Comparison of ENCODE assay signal across 8 mouse cellular contexts in the genomic region with DNA sequence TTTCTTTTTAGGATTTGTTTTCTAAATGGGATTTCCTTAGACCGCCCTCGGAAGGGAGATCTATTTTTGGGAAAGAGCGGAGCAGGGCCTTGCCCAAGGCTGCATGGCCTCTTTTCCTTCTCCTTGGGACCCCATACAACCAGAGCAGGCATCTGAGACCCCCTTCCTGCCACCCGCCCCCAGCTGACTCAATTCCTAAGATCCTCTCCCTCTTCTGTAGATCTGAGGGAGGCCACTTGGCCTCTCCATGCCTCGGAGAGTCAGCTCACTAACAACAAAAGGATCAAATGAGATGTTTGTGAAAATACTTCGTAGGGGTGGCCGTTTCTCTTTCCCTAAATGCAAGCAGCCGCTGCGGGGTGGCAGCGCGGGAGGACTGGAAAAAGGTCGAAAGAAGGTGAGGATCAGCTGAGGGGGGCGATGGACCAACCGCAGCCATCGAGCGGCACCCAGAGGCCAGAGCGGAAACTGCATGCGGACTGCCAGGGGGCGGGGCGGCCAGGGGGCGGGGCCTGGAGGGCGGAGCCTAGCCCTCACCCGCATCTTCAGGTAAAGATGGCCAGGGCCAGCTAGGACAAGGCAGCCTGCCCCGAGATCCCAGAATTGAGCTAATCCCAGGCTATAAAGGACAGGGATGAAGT. TPM values are rescaled to one million over a fixed set of nuclear protein-coding genes. Genes with fewer than 3 reads are reported as not detected.
A peak's percentile ranks its signal among the peaks of the same experiment; 100 is the strongest.
DNase-seq lines count a peak whose midpoint lies in the region; ATAC-seq and TF ChIP-seq lines count a peak whose summit lies in the region.

No protein-coding gene starts in this region.

- H3K27me3 ChIP-seq in ES-Bruce4 (ENCODE audit: control insufficient read depth, insufficient read depth, low read length, poor library complexity, severe bottlenecking), result no peaks in the 10 kb centered on the region
- H3K27me3 ChIP-seq in forebrain, embryonic 10.5 days (ENCODE audit: poor library complexity, severe bottlenecking), result peaks cover 42% of the 10 kb centered on the region
- 0 out of 2 replicates have a peak, but pooled peaks cover 2% of the 10 kb centered on the region for H3K27me3 ChIP-seq in heart, embryonic 16.5 days (ENCODE audit: control insufficient read depth, insufficient read depth, low read length)
- H3K27me3 ChIP-seq in lung, embryonic 15.5 days, result no peaks in the 10 kb centered on the region
- H3K27me3 ChIP-seq in thymus, adult 2 months (ENCODE audit: control insufficient read depth, insufficient read depth, low read length), result no peaks in the 10 kb centered on the region

- H3K9ac ChIP-seq in ES-Bruce4 (ENCODE audit: low read depth, poor library complexity, severe bottlenecking), result peak overlapping the region; percentile 37; the same call in 1 of the 2 replicates
- H3K9ac ChIP-seq in heart, embryonic 16.5 days (ENCODE audit: low read length), result peak overlapping the region; percentile 50; the same call in 1 of the 2 replicates
- H3K9ac ChIP-seq in lung, embryonic 15.5 days, result no peak overlapping the region

- peak overlapping the region; percentile 61 for H3K4me2 ChIP-seq in heart, embryonic 16.5 days (ENCODE audit: low read depth, low read length)
- peak overlapping the region; percentile 45 for H3K4me2 ChIP-seq in lung, embryonic 15.5 days

- no peaks in the 10 kb centered on the region for H3K36me3 ChIP-seq in ES-Bruce4 (ENCODE audit: control insufficient read depth, insufficient read depth, low read length, poor library complexity, severe bottlenecking)
- no peaks in the 10 kb centered on the region for H3K36me3 ChIP-seq in forebrain, embryonic 10.5 days (replicated peaks)
- H3K36me3 ChIP-seq in heart, embryonic 16.5 days (ENCODE audit: control insufficient read depth, insufficient read depth), result no peaks in the 10 kb centered on the region
- H3K36me3 ChIP-seq in lung, embryonic 15.5 days, result no peaks in the 10 kb centered on the region
- no peaks in the 10 kb centered on the region for H3K36me3 ChIP-seq in thymus, adult 2 months (ENCODE audit: control insufficient read depth, insufficient read depth, low read length)

- H3K4me3 ChIP-seq in ES-Bruce4 (ENCODE audit: low read depth, low read length), result peak overlapping the region; percentile 16
- peak overlapping the region; percentile 31 for H3K4me3 ChIP-seq in forebrain, embryonic 10.5 days
- peak overlapping the region; percentile 33 for H3K4me3 ChIP-seq in heart, embryonic 16.5 days (ENCODE audit: low read length)
- H3K4me3 ChIP-seq in lung, embryonic 15.5 days, result peak overlapping the region; percentile 10; the same call in 1 of the 2 replicates
- H3K4me3 ChIP-seq in olfactory bulb, adult 2 months (ENCODE audit: insufficient read depth, low read depth, low read length), result peak overlapping the region; percentile 18
- no peak overlapping the region for H3K4me3 ChIP-seq in thymus, adult 2 months (ENCODE audit: control insufficient read depth, insufficient read depth, low read length)

- no peak for TF ChIP-seq POLR2A in ES-Bruce4 (IDR thresholded peaks at IDR 0.05; ENCODE audit: insufficient read depth, low read length)
- TF ChIP-seq POLR2A in olfactory bulb, adult 2 months (IDR thresholded peaks at IDR 0.05; ENCODE audit: insufficient read depth, low read depth, low read length), result no peak
- TF ChIP-seq POLR2A in thymus, adult 2 months (IDR thresholded peaks at IDR 0.05; ENCODE audit: control insufficient read depth, extremely low read depth, insufficient read depth, low read length, poor library complexity), result no peak

- peak; percentile 42; the same call in 1 of the 2 replicates for ATAC-seq in heart, embryonic 16.5 days (replicated peaks; ENCODE audit: extremely low read depth, insufficient read depth, low FRiP score)
- peak; percentile 58; the same call in 1 of the 2 replicates for ATAC-seq in lung, embryonic 15.5 days (ENCODE audit: borderline replicate concordance, extremely low read depth, low FRiP score, low TSS enrichment)

- no peaks in the 10 kb centered on the region for H3K4me1 ChIP-seq in ES-Bruce4 (ENCODE audit: control insufficient read depth, insufficient read depth, low read length)
- peaks cover 41% of the 10 kb centered on the region for H3K4me1 ChIP-seq in forebrain, embryonic 10.5 days
- peaks cover 3% of the 10 kb centered on the region; the same call in 1 of the 2 replicates for H3K4me1 ChIP-seq in heart, embryonic 16.5 days (ENCODE audit: control insufficient read depth, insufficient read depth, low read length)
- peaks cover 5% of the 10 kb centered on the region for H3K4me1 ChIP-seq in lung, embryonic 15.5 days
- no peaks in the 10 kb centered on the region; the same call in 1 of the 2 replicates for H3K4me1 ChIP-seq in olfactory bulb, adult 2 months (ENCODE audit: control insufficient read depth, insufficient read depth, low read length)
- H3K4me1 ChIP-seq in thymus, adult 2 months (replicated peaks; ENCODE audit: control insufficient read depth, insufficient read depth, low read length), result peaks cover 7% of the 10 kb centered on the region

- peak; percentile 59 for DNase-seq in brain, adult 2 months (ENCODE audit: low read depth, low spot score)
- DNase-seq in forebrain, embryonic 10.5 days (ENCODE audit: extremely low spot score, low spot score), result peak; percentile 81
- DNase-seq in kidney, postnatal 36 days, result peak; percentile 55 to 83
- peak; percentile 57 for DNase-seq in thymus, adult 2 months

- TF ChIP-seq EP300 in ES-Bruce4 (IDR thresholded peaks at IDR 0.05; ENCODE audit: insufficient read depth, low read depth, low read length), result no peak

- no peaks in the 10 kb centered on the region for H3K9me3 ChIP-seq in ES-Bruce4 (replicated peaks; ENCODE audit: control insufficient read depth, insufficient read depth, low read length, poor library complexity, severe bottlenecking)
- H3K9me3 ChIP-seq in forebrain, embryonic 10.5 days, result no peaks in the 10 kb centered on the region
- H3K9me3 ChIP-seq in heart, embryonic 16.5 days (replicated peaks; ENCODE audit: control insufficient read depth, low read length), result no peaks in the 10 kb centered on the region
- H3K9me3 ChIP-seq in lung, embryonic 15.5 days, result no peaks in the 10 kb centered on the region

- H3K27ac ChIP-seq in ES-Bruce4 (ENCODE audit: insufficient read depth, low read length), result no peak overlapping the region
- H3K27ac ChIP-seq in forebrain, embryonic 10.5 days, result peak overlapping the region; percentile 40
- no peak overlapping the region for H3K27ac ChIP-seq in heart, embryonic 16.5 days (ENCODE audit: low read length)
- no peak overlapping the region for H3K27ac ChIP-seq in lung, embryonic 15.5 days
- H3K27ac ChIP-seq in olfactory bulb, adult 2 months (ENCODE audit: insufficient read depth, low read depth, low read length), result no peak overlapping the region
- no peak overlapping the region for H3K27ac ChIP-seq in thymus, adult 2 months (ENCODE audit: control insufficient read depth, insufficient read depth, low read length)

- TF ChIP-seq CTCF in ES-Bruce4 (IDR thresholded peaks at IDR 0.05; ENCODE audit: low read depth, low read length), result peak; percentile 80
- peak; percentile 82 for TF ChIP-seq CTCF in olfactory bulb, adult 2 months (IDR thresholded peaks at IDR 0.05; ENCODE audit: insufficient read depth, low read depth, low read length)
- TF ChIP-seq CTCF in thymus, adult 2 months (IDR thresholded peaks at IDR 0.05; ENCODE audit: borderline replicate concordance, control insufficient read depth, extremely low read depth, insufficient read depth, low read length, poor library complexity), result peak; percentile 74; the same call in 1 of the 2 replicates

- whole genome bisulfite sequencing in forebrain, embryonic 10.5 days, result 6% methylated on average over 24 of the region's 24 CpGs
- 13% methylated on average over 22 of the region's 24 CpGs for WGBS in heart, embryonic 16.5 days
- 10% methylated on average over 24 of the region's 24 CpGs for WGBS in lung, embryonic 15.5 days
- WGBS in olfactory bulb, adult 2 months, result 9% methylated on average over 24 of the region's 24 CpGs
- WGBS in thymus, adult 2 months, result 16% methylated on average over 24 of the region's 24 CpGs

RNA-seq across cellular contexts. Expression of gene Tac4, which starts 29.5 kb away (rescaled TPM):
- polyA plus RNA-seq in ES-Bruce4 (2011; ENCODE audit: insufficient read depth, insufficient read length, low read depth, missing spikeins), result not detected in 2 replicates
- not detected in 2 replicates for polyA plus RNA-seq in forebrain, embryonic 10.5 days (2016; fragmentation: Nextera tagmentation; extraction: Ambion mirVana)
- 0.11 TPM in 1 of 2 replicates, not detected in the other for polyA plus RNA-seq in heart, embryonic 16.5 days (2015; fragmentation: Nextera tagmentation; extraction: Ambion mirVana)
- polyA plus RNA-seq in lung, embryonic 15.5 days (2015; fragmentation: Nextera tagmentation; extraction: Ambion mirVana), result 0.16 TPM in 1 of 2 replicates, not detected in the other
- polyA plus RNA-seq in olfactory bulb, adult 2 months (2012; ENCODE audit: insufficient read depth, insufficient read length, low replicate concordance, missing spikeins), result not detected in 2 replicates
- 0.40 and 0.50 TPM in 2 replicates for polyA plus RNA-seq in thymus, adult 2 months (2012; rRNA removed)
